Mouse (Mus musculus) spleen, adult 2 months (tissue): ENCODE results near the gene Eif2b3. TPM values are rescaled to one million over a fixed set of nuclear protein-coding genes. Genes with fewer than 3 reads are reported as not detected.

Experiments
- DNase-seq, 2 experiments: peaks; one replicate each; pipeline versions ENCODE4 v3.0.0 to v3.0.0-alpha.2; 2012 to 2021; ENCODE audit warnings: low spot score in 2 of 2, low read depth in 1 of 2
- H3K27ac ChIP-seq: fragments of 200-500 bp; 2 replicates; pipeline ENCODE4 v1.5.1; 2012; ENCODE audit warnings: low read length, inconsistent platforms; ENCODE audit not compliant: insufficient read depth
- H3K27me3 ChIP-seq: fragments of 200-500 bp; 2 replicates; pipeline ENCODE4 v1.6.1; 2012; ENCODE audit warnings: mild to moderate bottlenecking, moderate library complexity, low read length, inconsistent platforms; ENCODE audit not compliant: control insufficient read depth, insufficient read depth
- H3K36me3 ChIP-seq: fragments of 200-500 bp; 2 replicates; pipeline ENCODE4 v1.6.1; 2012; ENCODE audit warnings: mild to moderate bottlenecking, low read length, inconsistent platforms; ENCODE audit not compliant: control insufficient read depth, insufficient read depth
- H3K4me1 ChIP-seq: fragments of 200-500 bp; 2 replicates; pipeline ENCODE4 v1.6.1; 2011; ENCODE audit warnings: inconsistent platforms; ENCODE audit not compliant: control insufficient read depth, insufficient read depth, insufficient read length
- H3K4me3 ChIP-seq: fragments of 200-500 bp; 2 replicates; pipeline ENCODE4 v1.5.1; 2011; ENCODE audit warnings: mild to moderate bottlenecking, inconsistent platforms; ENCODE audit not compliant: insufficient read depth, insufficient read length; ENCODE audit errors: extremely low read depth
- CTCF ChIP-seq: fragments of 200-500 bp; IDR thresholded peaks from 2 replicates; pipeline ENCODE4 v1.5.1; 2011; ENCODE audit warnings: mild to moderate bottlenecking, inconsistent platforms; ENCODE audit not compliant: insufficient read depth, insufficient read length, insufficient replicate concordance; ENCODE audit errors: extremely low read depth
- POLR2A ChIP-seq: fragments of 200-500 bp; IDR thresholded peaks from 2 replicates; pipeline ENCODE4 v1.6.1; 2011; ENCODE audit warnings: low read depth, low read length, inconsistent platforms
- WGBS: fragments of 180-500 bp; shearing (Covaris S2); methylation state at CpG from one replicate; pipeline ENCODE4 v1.1.7; 2018; 5-methylcytosine and 5-hydroxymethylcytosine counted together
- polyA plus RNA-seq: library from polyadenylated mRNA; depleted of rRNA; stranded (reverse); fragments of >200 nt; gene quantifications from 2 replicates; pipeline ENCODE4 v1.2.3, GENCODE M21; 2012

The Eif2b3 gene
- polyA plus RNA-seq, 1 experiment, result 3.6 TPM

- no peak for TF ChIP-seq POLR2A
- WGBS, result 61% methylated on average over 7 of the region's 7 CpGs
- H3K36me3 ChIP-seq, result no peaks in the 10 kb centered on the region
- no peaks in the 10 kb centered on the region for H3K4me1 ChIP-seq
- no peak for DNase-seq
- no peak overlapping the region for H3K27ac ChIP-seq
- H3K4me3 ChIP-seq, result no peak overlapping the region
- no peaks in the 10 kb centered on the region for H3K27me3 ChIP-seq
Measured at GRCm38 (mm10) chr4:117101218-117101617, 82.0 kb downstream of the Eif2b3 start.

GRCm38 (mm10) chr4:117104672-117105071 is 85.5 kb downstream of the Eif2b3 start:
- WGBS, result 65% methylated on average over 10 of the region's 10 CpGs

GRCm38 (mm10) chr4:117105127-117105526 is 85.9 kb downstream of the Eif2b3 start:
- 82% methylated on average over 10 of the region's 10 CpGs for WGBS
- Histone ChIP-seq H3K4me1 (no peaks in the 10 kb centered on the region), H3K4me3 (no peak overlapping the region), H3K36me3 (no peaks in the 10 kb centered on the region), H3K27me3 (no peaks in the 10 kb centered on the region), H3K27ac (no peak overlapping the region)
- DNase-seq, result no peak
- TF ChIP-seq CTCF (no peak), POLR2A (no peak)

More at GRCm38 (mm10) chr4:117104672-117105071, 85.5 kb downstream of the Eif2b3 start:
- no peak for DNase-seq
- TF ChIP-seq CTCF, result no peak
- TF ChIP-seq POLR2A, result no peak
- H3K27ac ChIP-seq, result no peak overlapping the region
- H3K4me3 ChIP-seq, result no peak overlapping the region
- H3K4me1 ChIP-seq, result no peaks in the 10 kb centered on the region
- no peaks in the 10 kb centered on the region for H3K36me3 ChIP-seq
- no peaks in the 10 kb centered on the region for H3K27me3 ChIP-seq

GRCm38 (mm10) chr4:117107813-117108523 is 88.8 kb downstream of the Eif2b3 start:
- no peak for DNase-seq
- 90% methylated on average over 18 of the region's 18 CpGs for WGBS
- H3K36me3 ChIP-seq, result no peaks in the 10 kb centered on the region
- no peak overlapping the region for H3K27ac ChIP-seq
- no peaks in the 10 kb centered on the region for H3K4me1 ChIP-seq
- no peak overlapping the region for H3K4me3 ChIP-seq
- no peaks in the 10 kb centered on the region for H3K27me3 ChIP-seq
- TF ChIP-seq POLR2A, result no peak
- TF ChIP-seq CTCF, result no peak

GRCm38 (mm10) chr4:117108524-117108849 is 89.3 kb downstream of the Eif2b3 start:
- Histone ChIP-seq H3K36me3 (no peaks in the 10 kb centered on the region), H3K27me3 (no peaks in the 10 kb centered on the region)
- WGBS, result 95% methylated on average over 6 of the region's 6 CpGs

GRCm38 (mm10) chr4:117109330-117109729 is 90.1 kb downstream of the Eif2b3 start:
- TF ChIP-seq POLR2A (no peak), CTCF (no peak)
- Histone ChIP-seq H3K36me3 (no peaks in the 10 kb centered on the region), H3K4me1 (no peaks in the 10 kb centered on the region), H3K4me3 (no peak overlapping the region), H3K27ac (no peak overlapping the region), H3K27me3 (no peaks in the 10 kb centered on the region)
- DNase-seq, result no peak
- 96% methylated on average over 25 of the region's 25 CpGs for WGBS

More at GRCm38 (mm10) chr4:117108524-117108849, 89.3 kb downstream of the Eif2b3 start:
- Histone ChIP-seq H3K4me3 (no peak overlapping the region), H3K27ac (no peak overlapping the region), H3K4me1 (no peaks in the 10 kb centered on the region)
- DNase-seq, result no peak
- TF ChIP-seq CTCF (no peak), POLR2A (no peak)

GRCm38 (mm10) chr4:117110249-117110648 is 91.0 kb downstream of the Eif2b3 start:
- Histone ChIP-seq H3K27ac (no peak overlapping the region), H3K36me3 (no peaks in the 10 kb centered on the region), H3K27me3 (no peaks in the 10 kb centered on the region), H3K4me3 (no peak overlapping the region), H3K4me1 (no peaks in the 10 kb centered on the region)
- TF ChIP-seq CTCF, result no peak
- no peak for TF ChIP-seq POLR2A
- DNase-seq, result no peak
- 74% methylated on average over 13 of the region's 13 CpGs for WGBS
